Mouse (Mus musculus): ENCODE measurements around the gene Stat5b. TPM values are rescaled to one million over a fixed set of nuclear protein-coding genes. Genes with fewer than 3 reads are reported as not detected.

Stat5b gene
- polyA plus RNA-seq, 1 experiment from 2014 or later: 17.9 TPM

DNA sequence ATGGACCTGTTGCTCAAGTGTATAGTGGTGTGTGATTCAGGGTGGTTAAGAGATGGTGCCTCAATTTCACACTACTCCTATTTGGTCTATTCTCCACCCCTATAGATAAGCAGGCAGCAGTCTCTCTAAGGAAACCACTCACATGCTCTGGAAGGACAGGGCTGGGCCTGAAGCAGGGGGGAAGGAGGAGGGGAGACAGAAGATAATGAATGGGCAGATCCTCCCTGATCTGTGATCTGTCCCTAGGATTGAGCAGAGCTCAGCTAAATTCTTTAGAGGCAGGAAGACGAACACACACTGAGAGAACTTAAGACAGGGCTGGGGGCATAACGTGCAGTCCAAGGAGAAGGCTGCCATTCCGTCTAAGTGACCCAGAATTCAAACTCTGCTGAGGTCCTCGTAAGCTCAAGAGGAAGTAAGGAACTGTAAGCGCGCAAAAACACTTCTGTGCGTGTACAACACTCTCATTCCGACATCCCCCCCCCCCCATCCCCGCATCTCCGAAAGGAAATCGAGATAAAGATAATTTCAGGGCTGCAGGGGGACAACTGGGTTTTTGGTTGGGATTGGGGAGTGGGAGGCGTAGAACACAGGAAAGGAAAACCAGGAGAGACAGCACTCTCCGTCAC, 113.3 kb downstream of the Stat5b start:
- H3K9me3 ChIP-seq (ENCODE audit: low read length): no peaks in the 10 kb centered on the region
- ATAC-seq (no peak), DNase-seq (ENCODE audit: low spot score) (peak; percentile 28)
- TF ChIP-seq CTCF (IDR thresholded peaks at IDR 0.05): no peak
- no peak for TF ChIP-seq EP300 (IDR thresholded peaks at IDR 0.05)
- peak overlapping the region; percentile 99 for H3K9ac ChIP-seq (replicated peaks; ENCODE audit: low read depth)
- peak overlapping the region; percentile 97 for H3K4me3 ChIP-seq (ENCODE audit: low read depth, low read length)
- under 1% methylated on average over 13 of the region's 13 CpGs for WGBS
- no peaks in the 10 kb centered on the region for H3K27me3 ChIP-seq (replicated peaks; ENCODE audit: insufficient read depth, low read length)
- H3K36me3 ChIP-seq (ENCODE audit: insufficient read depth, low read length): no peaks in the 10 kb centered on the region
- H3K27ac ChIP-seq (ENCODE audit: low read length): peak overlapping the region; percentile 85
- peaks cover 16% of the 10 kb centered on the region for H3K4me1 ChIP-seq (ENCODE audit: insufficient read depth, low read depth, low read length)
- H3K4me2 ChIP-seq (replicated peaks; ENCODE audit: low read depth, low read length): peak overlapping the region; percentile 73

GRCm38 (mm10) chr11:100736746-100737080, 113.8 kb downstream of the Stat5b start:
- 47% methylated on average over 4 of the region's 4 CpGs for WGBS
- no peaks in the 10 kb centered on the region for H3K9me3 ChIP-seq (ENCODE audit: low read length)
- TF ChIP-seq EP300 (IDR thresholded peaks at IDR 0.05): no peak
- TF ChIP-seq CTCF (IDR thresholded peaks at IDR 0.05): no peak
- H3K4me3 ChIP-seq (ENCODE audit: low read depth, low read length): peak overlapping the region; percentile 97; the same call in 1 of the 2 replicates
- H3K9ac ChIP-seq (replicated peaks; ENCODE audit: low read depth): peak overlapping the region; percentile 99; the same call in 1 of the 2 replicates
- DNase-seq (ENCODE audit: low spot score): no peak
- H3K4me2 ChIP-seq (replicated peaks; ENCODE audit: low read depth, low read length): peak overlapping the region; percentile 73
- no peaks in the 10 kb centered on the region for H3K27me3 ChIP-seq (replicated peaks; ENCODE audit: insufficient read depth, low read length)
- H3K4me1 ChIP-seq (ENCODE audit: insufficient read depth, low read depth, low read length): peaks cover 16% of the 10 kb centered on the region
- H3K36me3 ChIP-seq (ENCODE audit: insufficient read depth, low read length): no peaks in the 10 kb centered on the region
- ATAC-seq: no peak
- 0 out of 2 replicates have a peak overlapping the region, but pooled peaks have one; percentile 85 for H3K27ac ChIP-seq (ENCODE audit: low read length)

GRCm38 (mm10) chr11:100735954-100736745, 114.4 kb downstream of the Stat5b start:
- WGBS: 62% methylated on average over 14 of the region's 14 CpGs
- no peaks in the 10 kb centered on the region for H3K36me3 ChIP-seq (ENCODE audit: insufficient read depth, low read length)
- DNase-seq (ENCODE audit: low spot score) (no peak), ATAC-seq (no peak)
- peaks cover 16% of the 10 kb centered on the region for H3K4me1 ChIP-seq (ENCODE audit: insufficient read depth, low read depth, low read length)
- no peak overlapping the region; the same call in 1 of the 2 replicates for H3K4me3 ChIP-seq (ENCODE audit: low read depth, low read length)
- H3K9me3 ChIP-seq (ENCODE audit: low read length): no peaks in the 10 kb centered on the region
- peak overlapping the region; percentile 73 for H3K4me2 ChIP-seq (replicated peaks; ENCODE audit: low read depth, low read length)
- peak overlapping the region; percentile 20; the same call in 1 of the 2 replicates for H3K27ac ChIP-seq (ENCODE audit: low read length)
- H3K27me3 ChIP-seq (replicated peaks; ENCODE audit: insufficient read depth, low read length): no peaks in the 10 kb centered on the region
- TF ChIP-seq EP300 (IDR thresholded peaks at IDR 0.05) (no peak), CTCF (IDR thresholded peaks at IDR 0.05) (no peak)
- no peak overlapping the region; the same call in 1 of the 2 replicates for H3K9ac ChIP-seq (replicated peaks; ENCODE audit: low read depth)

GRCm38 (mm10) chr11:100735134-100735865, 115.2 kb downstream of the Stat5b start:
- no peak overlapping the region for H3K4me3 ChIP-seq (ENCODE audit: low read depth, low read length)
- H3K9me3 ChIP-seq (ENCODE audit: low read length): no peaks in the 10 kb centered on the region
- H3K9ac ChIP-seq (replicated peaks; ENCODE audit: low read depth): no peak overlapping the region; the same call in 1 of the 2 replicates
- 85% methylated on average over 9 of the region's 9 CpGs for WGBS
- no peaks in the 10 kb centered on the region for H3K36me3 ChIP-seq (ENCODE audit: insufficient read depth, low read length)
- peak overlapping the region; percentile 20; the same call in 1 of the 2 replicates for H3K27ac ChIP-seq (ENCODE audit: low read length)
- peak overlapping the region; percentile 73 for H3K4me2 ChIP-seq (replicated peaks; ENCODE audit: low read depth, low read length)
- ATAC-seq: no peak
- no peak for TF ChIP-seq CTCF (IDR thresholded peaks at IDR 0.05)
- no peak for TF ChIP-seq EP300 (IDR thresholded peaks at IDR 0.05)
- no peaks in the 10 kb centered on the region for H3K27me3 ChIP-seq (replicated peaks; ENCODE audit: insufficient read depth, low read length)
- DNase-seq (ENCODE audit: low spot score): no peak
- peaks cover 16% of the 10 kb centered on the region for H3K4me1 ChIP-seq (ENCODE audit: insufficient read depth, low read depth, low read length)

Other genes starting within 250 kb of the Stat5b start
- 58.6 and 59.9 TPM in 2 replicates for gene Nkiras2, start 231.5 kb downstream of the Stat5b start, polyA plus RNA-seq (2015; fragmentation: Nextera tagmentation; extraction: Ambion mirVana)
- gene Dnajc7, start 230.6 kb downstream of the Stat5b start, polyA plus RNA-seq (2015; fragmentation: Nextera tagmentation; extraction: Ambion mirVana): 99.1 and 113 TPM in 2 replicates
- gene Zfp385c, start 158.3 kb downstream of the Stat5b start, polyA plus RNA-seq (2015; fragmentation: Nextera tagmentation; extraction: Ambion mirVana): not detected in 2 replicates
- gene Dhx58, start 146.5 kb downstream of the Stat5b start, polyA plus RNA-seq (2015; fragmentation: Nextera tagmentation; extraction: Ambion mirVana): 3.1 and 3.3 TPM in 2 replicates
- gene Kat2a, start 138.3 kb downstream of the Stat5b start, polyA plus RNA-seq (2015; fragmentation: Nextera tagmentation; extraction: Ambion mirVana): 14.2 and 14.5 TPM in 2 replicates
- gene Hspb9, start 136.9 kb downstream of the Stat5b start, polyA plus RNA-seq (2015; fragmentation: Nextera tagmentation; extraction: Ambion mirVana): 0.51 TPM in 1 of 2 replicates, not detected in the other
- gene Rab5c, start 112.5 kb downstream of the Stat5b start, polyA plus RNA-seq (2015; fragmentation: Nextera tagmentation; extraction: Ambion mirVana): 25.3 and 30.4 TPM in 2 replicates
- 0.04 TPM in 1 of 2 replicates, not detected in the other for gene Kcnh4, start 90.8 kb downstream of the Stat5b start, polyA plus RNA-seq (2015; fragmentation: Nextera tagmentation; extraction: Ambion mirVana)
- gene Hcrt, start 87.8 kb downstream of the Stat5b start, polyA plus RNA-seq (2015; fragmentation: Nextera tagmentation; extraction: Ambion mirVana): not detected in 2 replicates
- 4.9 and 6.4 TPM in 2 replicates for gene Ghdc, start 79.8 kb downstream of the Stat5b start, polyA plus RNA-seq (2015; fragmentation: Nextera tagmentation; extraction: Ambion mirVana)
- 6.2 and 7.1 TPM in 2 replicates for gene Stat5a, start 8.6 kb upstream of the Stat5b start, polyA plus RNA-seq (2015; fragmentation: Nextera tagmentation; extraction: Ambion mirVana)
- gene Stat3, start 88.8 kb upstream of the Stat5b start, polyA plus RNA-seq (2015; fragmentation: Nextera tagmentation; extraction: Ambion mirVana): 100 and 120 TPM in 2 replicates
- 692 and 736 TPM in 2 replicates for gene Cavin1, start 120.2 kb upstream of the Stat5b start, polyA plus RNA-seq (2015; fragmentation: Nextera tagmentation; extraction: Ambion mirVana)
- 51.3 and 57.2 TPM in 2 replicates for gene Atp6v0a1, start 158.7 kb upstream of the Stat5b start, polyA plus RNA-seq (2015; fragmentation: Nextera tagmentation; extraction: Ambion mirVana)
- gene Naglu, start 219.3 kb upstream of the Stat5b start, polyA plus RNA-seq (2015; fragmentation: Nextera tagmentation; extraction: Ambion mirVana): 18.9 and 21.9 TPM in 2 replicates
- 0.10 and 0.17 TPM in 2 replicates for gene Hsd17b1, start 227.7 kb upstream of the Stat5b start, polyA plus RNA-seq (2015; fragmentation: Nextera tagmentation; extraction: Ambion mirVana)
- gene Coasy, start 231.8 kb upstream of the Stat5b start, polyA plus RNA-seq (2015; fragmentation: Nextera tagmentation; extraction: Ambion mirVana): 30.5 TPM in 2 replicates
- gene Mlx, start 236.6 kb upstream of the Stat5b start, polyA plus RNA-seq (2015; fragmentation: Nextera tagmentation; extraction: Ambion mirVana): 42.5 and 44.5 TPM in 2 replicates
- 9.8 and 10.4 TPM in 2 replicates for gene Psmc3ip, start 244.7 kb upstream of the Stat5b start, polyA plus RNA-seq (2015; fragmentation: Nextera tagmentation; extraction: Ambion mirVana)